8 mouse cellular contexts compared by ENCODE assay signal in genomic region chr6:6216120-6216506, GRCm38 (mm10). TPM values are rescaled to one million over a fixed set of nuclear protein-coding genes. Genes with fewer than 3 reads are reported as not detected.
DNase-seq lines count a peak whose midpoint lies in the region; ATAC-seq lines count a peak whose summit lies in the region.
"Had no signal": no experiment of that assay in that cellular context is flagged by ENCODE, and none has a peak within 500 bp of the region (broad histone marks: within the 10 kb centered on the region; RNA-seq: fewer than 3 reads in every experiment).

No protein-coding gene starts in this region.

- H3K9me3 ChIP-seq in lung, embryonic 16.5 days (ENCODE audit: control insufficient read depth, low read length), result no peaks in the 10 kb centered on the region
- no peaks in the 10 kb centered on the region for H3K9me3 ChIP-seq in forebrain, embryonic 11.5 days (ENCODE audit: control insufficient read depth, low read length)
- H3K9me3 ChIP-seq in limb, embryonic 12.5 days, result no peaks in the 10 kb centered on the region
- H3K9me3 ChIP-seq in stomach, embryonic 14.5 days (ENCODE audit: control insufficient read depth, low read depth, low read length), result no peaks in the 10 kb centered on the region

- H3K4me1 ChIP-seq in lung, embryonic 16.5 days (replicated peaks; ENCODE audit: control insufficient read depth, insufficient read depth, low read length), result peaks cover 5% of the 10 kb centered on the region
- peaks cover 4% of the 10 kb centered on the region; the same call in 1 of the 2 replicates for H3K4me1 ChIP-seq in forebrain, embryonic 11.5 days (replicated peaks; ENCODE audit: control insufficient read depth, insufficient read depth, low read length)
- peaks cover 33% of the 10 kb centered on the region for H3K4me1 ChIP-seq in limb, embryonic 12.5 days (replicated peaks)
- peaks cover 5% of the 10 kb centered on the region; the same call in 1 of the 2 replicates for H3K4me1 ChIP-seq in stomach, embryonic 14.5 days (ENCODE audit: control insufficient read depth, insufficient read depth, low read length)

- DNase-seq in lung, postnatal 10 days, result no peak
- no peak for DNase-seq in forebrain, embryonic 11.5 days (ENCODE audit: low spot score)
- DNase-seq in cerebellum, postnatal 10 days, result no peak
- no peak for DNase-seq in left cerebral cortex, postnatal 36 days (ENCODE audit: low spot score in 2 of 2)
- DNase-seq: adrenal gland, adult 2 months had no signal

- H3K27ac ChIP-seq in lung, embryonic 16.5 days (ENCODE audit: low read length), result no peak overlapping the region
- no peak overlapping the region for H3K27ac ChIP-seq in forebrain, embryonic 11.5 days (ENCODE audit: low read depth, low read length)
- H3K27ac ChIP-seq in limb, embryonic 12.5 days, result 0 out of 2 replicates have a peak overlapping the region, but pooled peaks have one; percentile 79
- H3K27ac ChIP-seq in stomach, embryonic 14.5 days (ENCODE audit: low read length), result no peak overlapping the region

- H3K36me3 ChIP-seq in lung, embryonic 16.5 days (ENCODE audit: control insufficient read depth, insufficient read depth, low read length), result no peaks in the 10 kb centered on the region
- H3K36me3 ChIP-seq in forebrain, embryonic 11.5 days (ENCODE audit: control insufficient read depth, insufficient read depth, low read length), result no peaks in the 10 kb centered on the region
- no peaks in the 10 kb centered on the region for H3K36me3 ChIP-seq in limb, embryonic 12.5 days
- no peaks in the 10 kb centered on the region for H3K36me3 ChIP-seq in stomach, embryonic 14.5 days (ENCODE audit: control insufficient read depth, insufficient read depth, low read length)

- peak overlapping the region; percentile 85 for H3K9ac ChIP-seq in lung, embryonic 16.5 days (ENCODE audit: low read length)
- peak overlapping the region; percentile 86 for H3K9ac ChIP-seq in forebrain, embryonic 11.5 days (ENCODE audit: low read length)
- H3K9ac ChIP-seq in limb, embryonic 12.5 days (replicated peaks), result peak overlapping the region; percentile 78
- peak overlapping the region; percentile 77; the same call in 1 of the 2 replicates for H3K9ac ChIP-seq in stomach, embryonic 14.5 days (replicated peaks; ENCODE audit: low read depth, low read length)

- ATAC-seq in lung, embryonic 16.5 days (ENCODE audit: low read depth), result no peak
- no peak for ATAC-seq in forebrain, embryonic 11.5 days (replicated peaks; ENCODE audit: low FRiP score)
- ATAC-seq in limb, embryonic 12.5 days (ENCODE audit: insufficient number of reproducible peaks, insufficient read depth, low FRiP score, low TSS enrichment, low read depth), result no peak
- no peak for ATAC-seq in stomach, embryonic 14.5 days (ENCODE audit: insufficient number of reproducible peaks, insufficient read depth, low FRiP score, low read depth)

- H3K4me2 ChIP-seq in lung, embryonic 16.5 days (ENCODE audit: low read depth, low read length), result peak overlapping the region; percentile 86
- H3K4me2 ChIP-seq in forebrain, embryonic 11.5 days (ENCODE audit: low read depth, low read length, severe bottlenecking), result peak overlapping the region; percentile 93
- H3K4me2 ChIP-seq in limb, embryonic 12.5 days, result peak overlapping the region; percentile 82
- peak overlapping the region; percentile 77 for H3K4me2 ChIP-seq in stomach, embryonic 14.5 days (replicated peaks; ENCODE audit: low read depth, low read length)

- H3K27me3 ChIP-seq in lung, embryonic 16.5 days (ENCODE audit: control insufficient read depth, insufficient read depth, low read depth, low read length), result no peaks in the 10 kb centered on the region
- no peaks in the 10 kb centered on the region for H3K27me3 ChIP-seq in forebrain, embryonic 11.5 days (ENCODE audit: control insufficient read depth, insufficient read depth, low read length)
- no peaks in the 10 kb centered on the region for H3K27me3 ChIP-seq in limb, embryonic 12.5 days
- H3K27me3 ChIP-seq in stomach, embryonic 14.5 days (ENCODE audit: control insufficient read depth, insufficient read depth, low read length), result no peaks in the 10 kb centered on the region

- WGBS in lung, embryonic 16.5 days, result 19% methylated on average over 5 of the region's 5 CpGs
- WGBS in forebrain, embryonic 11.5 days, result 47% methylated on average over 5 of the region's 5 CpGs
- WGBS in limb, embryonic 12.5 days, result 12% methylated on average over 5 of the region's 5 CpGs
- 25% methylated on average over 5 of the region's 5 CpGs for WGBS in stomach, embryonic 14.5 days

- H3K4me3 ChIP-seq in lung, embryonic 16.5 days (ENCODE audit: low read length), result peak overlapping the region; percentile 77
- peak overlapping the region; percentile 70 for H3K4me3 ChIP-seq in forebrain, embryonic 11.5 days (ENCODE audit: low read depth, low read length)
- peak overlapping the region; percentile 73 for H3K4me3 ChIP-seq in limb, embryonic 12.5 days (replicated peaks)
- peak overlapping the region; percentile 71 for H3K4me3 ChIP-seq in stomach, embryonic 14.5 days (ENCODE audit: low read depth, low read length)

- intact Hi-C loops in left cerebral cortex, postnatal 36 days (cut with DNase I), result no loop called here

RNA-seq across cellular contexts. Expression of gene Slc25a13, which starts 0.9 kb away (rescaled TPM):
- polyA plus RNA-seq in lung, embryonic 16.5 days (2015; fragmentation: Nextera tagmentation; extraction: Ambion mirVana), result 26.2 and 27.5 TPM in 2 replicates
- polyA plus RNA-seq in forebrain, embryonic 11.5 days (2014; fragmentation: Nextera tagmentation; extraction: Ambion mirVana), result 40.8 and 41.1 TPM in 2 replicates
- polyA plus RNA-seq in limb, embryonic 12.5 days (2016; fragmentation: Nextera tagmentation; extraction: Ambion mirVana), result 38.1 and 42.3 TPM in 2 replicates
- 27.3 and 33.6 TPM in 2 replicates for polyA plus RNA-seq in stomach, embryonic 14.5 days (2014; fragmentation: Nextera tagmentation; extraction: Ambion mirVana)
- 1 to 10 TPM; 2.1 to 2.3 TPM for total RNA-seq in left cerebral cortex, postnatal 36 days (2021)
